Mouse (Mus musculus) limb, embryonic 12.5 days (tissue): ENCODE data around the gene Wwox. TPM values are rescaled to one million over a fixed set of nuclear protein-coding genes. Genes with fewer than 3 reads are reported as not detected.

Experiments used
- ATAC-seq: fragments of 200-750 bp; cut with Nextera tagmentation; 2 replicates; pipeline ENCODE4 v1.8.0; 2017; ENCODE audit warnings: low read depth, moderate TSS enrichment; ENCODE audit not compliant: insufficient number of reproducible peaks, insufficient read depth, low FRiP score, low TSS enrichment
- H3K27ac ChIP-seq: fragments of 300-500 bp; sonication (generic); 2 replicates; pipeline ENCODE4 v1.5.1; 2016; ENCODE audit warnings: mild to moderate bottlenecking, moderate library complexity
- H3K27me3 ChIP-seq: fragments of 300-500 bp; sonication (generic); 2 replicates; pipeline ENCODE4 v1.6.1; 2016; ENCODE audit warnings: mild to moderate bottlenecking, moderate library complexity
- H3K36me3 ChIP-seq: fragments of 300-500 bp; sonication (generic); 2 replicates; pipeline ENCODE4 v1.6.1; 2016; ENCODE audit warnings: mild to moderate bottlenecking, moderate library complexity
- H3K4me1 ChIP-seq: fragments of 300-500 bp; sonication (generic); replicated peaks from 2 replicates; pipeline ENCODE4 v1.6.1; 2016
- H3K4me2 ChIP-seq: fragments of 300-500 bp; sonication (generic); 2 replicates; pipeline ENCODE4 v1.6.1; 2016; ENCODE audit warnings: mild to moderate bottlenecking, moderate library complexity
- H3K4me3 ChIP-seq: fragments of 300-500 bp; sonication (generic); replicated peaks from 2 replicates; pipeline ENCODE4 v1.5.1; 2016; ENCODE audit warnings: mild to moderate bottlenecking
- H3K9ac ChIP-seq: fragments of 300-500 bp; sonication (generic); replicated peaks from 2 replicates; pipeline ENCODE4 v1.6.1; 2016; ENCODE audit warnings: mild to moderate bottlenecking, moderate library complexity
- H3K9me3 ChIP-seq: fragments of 300-500 bp; sonication (generic); 2 replicates; pipeline ENCODE4 v1.6.1; 2016; ENCODE audit warnings: mild to moderate bottlenecking, moderate library complexity
- WGBS: fragments of 180-500 bp; shearing (Covaris S2); methylation state at CpG from one replicate; pipeline ENCODE4 v1.1.7; 2016; 5-methylcytosine and 5-hydroxymethylcytosine counted together
- polyA plus RNA-seq: library from polyadenylated mRNA; unstranded; fragments of >200 nt; fragmentation: Nextera tagmentation; extraction: Ambion mirVana; gene quantifications from 2 replicates; pipeline ENCODE4 v1.2.1, GENCODE M21; 2016

Wwox gene
- polyA plus RNA-seq, 1 experiment from 2014 or later: 10.2 TPM

DNA sequence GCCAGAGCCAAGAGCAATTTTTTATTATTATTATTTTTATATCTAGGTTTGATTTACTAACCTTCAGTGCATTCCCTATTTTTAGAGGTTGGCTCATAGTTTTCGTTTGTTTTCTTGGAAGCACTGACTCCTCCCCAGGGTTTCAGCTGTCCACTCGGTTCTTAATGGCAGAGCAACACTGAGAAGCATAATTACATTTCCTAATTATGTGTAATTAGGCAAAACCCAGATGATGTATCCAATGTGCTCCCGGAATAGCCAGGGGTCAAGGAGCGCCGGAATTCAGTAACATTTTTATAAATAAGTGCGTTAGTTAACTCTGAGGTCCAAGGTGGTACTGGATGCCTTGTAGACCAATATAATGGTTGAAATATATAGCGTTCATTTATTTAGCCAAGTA is 586.7 kb downstream of the Wwox start:
- Histone ChIP-seq H3K36me3 (no peaks in the 10 kb centered on the region), H3K27me3 (no peaks in the 10 kb centered on the region), H3K4me1 (no peaks in the 10 kb centered on the region), H3K4me2 (no peak overlapping the region), H3K27ac (no peak overlapping the region), H3K9ac (no peak overlapping the region), H3K4me3 (no peak overlapping the region), H3K9me3 (no peaks in the 10 kb centered on the region)
- 57% methylated on average over 7 of the region's 7 CpGs for WGBS
- no peak for ATAC-seq

DNA sequence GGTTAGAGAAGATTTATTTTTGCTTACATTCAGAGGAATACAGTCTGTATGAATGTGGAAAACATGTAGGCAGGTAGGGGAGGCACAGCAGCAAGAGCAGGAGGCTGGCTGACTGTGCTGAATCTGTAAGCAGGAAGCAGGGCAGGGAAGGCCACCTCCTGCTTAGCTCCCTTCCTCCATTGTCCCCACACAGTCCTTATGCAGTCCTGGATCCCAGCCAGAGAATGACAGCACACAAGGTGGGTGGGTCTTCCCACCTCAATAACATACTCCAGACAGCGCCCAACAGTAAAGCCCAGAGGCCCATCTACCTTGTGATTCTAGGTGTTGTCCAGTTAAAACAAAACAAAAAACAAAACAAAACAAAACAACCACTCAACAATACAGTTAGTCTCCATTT is 593.7 kb downstream of the Wwox start:
- H3K4me2 ChIP-seq: no peak overlapping the region
- H3K4me1 ChIP-seq: peaks cover 1% of the 10 kb centered on the region
- H3K9ac ChIP-seq: no peak overlapping the region
- H3K27me3 ChIP-seq: no peaks in the 10 kb centered on the region
- no peak overlapping the region for H3K4me3 ChIP-seq
- no peaks in the 10 kb centered on the region for H3K36me3 ChIP-seq
- H3K27ac ChIP-seq: no peak overlapping the region
- ATAC-seq: no peak
- no peaks in the 10 kb centered on the region for H3K9me3 ChIP-seq
- WGBS: 79% methylated on average over 1 of the region's 1 CpGs

DNA sequence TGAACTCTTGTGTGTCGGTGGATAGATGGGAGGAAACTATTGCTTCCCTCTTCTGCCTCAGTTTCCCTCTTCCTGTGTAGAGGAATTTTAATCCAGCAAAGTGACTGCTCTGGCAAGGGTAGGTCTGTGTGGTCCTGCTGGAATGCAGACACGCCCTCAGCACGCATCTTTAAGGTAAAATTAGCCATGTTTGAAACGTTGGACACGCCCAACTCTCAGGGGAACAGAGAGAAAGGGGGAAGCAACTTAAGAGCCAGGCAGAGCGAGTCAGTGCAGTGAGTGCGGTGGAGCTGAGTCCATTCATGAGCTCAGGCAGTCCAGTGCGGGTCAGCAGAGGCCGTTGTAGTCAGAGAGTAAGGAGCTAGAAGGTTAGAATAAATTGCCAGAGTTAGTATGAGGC is 596.6 kb downstream of the Wwox start:
- 85% methylated on average over 9 of the region's 9 CpGs for WGBS
- Histone ChIP-seq H3K9me3 (no peaks in the 10 kb centered on the region), H3K27me3 (no peaks in the 10 kb centered on the region), H3K9ac (no peak overlapping the region), H3K4me2 (no peak overlapping the region), H3K4me1 (peaks cover 5% of the 10 kb centered on the region), H3K4me3 (no peak overlapping the region), H3K36me3 (no peaks in the 10 kb centered on the region), H3K27ac (no peak overlapping the region)
- no peak for ATAC-seq

DNA sequence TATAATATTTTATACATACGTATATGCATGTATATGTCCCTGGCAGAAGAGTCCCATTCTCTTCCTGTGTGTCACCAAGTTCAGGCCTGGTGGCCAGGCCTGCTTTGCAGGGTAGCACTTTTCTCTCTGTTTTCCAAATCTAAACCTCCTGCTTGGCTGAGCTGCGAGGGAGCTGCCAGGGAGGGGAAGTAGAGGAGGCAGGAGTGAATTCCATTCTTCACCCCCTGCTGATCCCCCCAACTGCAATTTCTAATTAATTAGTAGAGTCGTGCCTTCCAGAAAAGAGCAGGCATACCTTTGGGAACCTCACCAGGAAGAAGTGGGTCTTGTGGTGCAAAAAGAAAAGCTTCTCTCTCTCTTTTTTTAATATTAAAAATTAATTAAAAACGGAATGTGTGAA is 599.0 kb downstream of the Wwox start:
- Histone ChIP-seq H3K36me3 (no peaks in the 10 kb centered on the region), H3K4me3 (no peak overlapping the region), H3K4me1 (peaks cover 5% of the 10 kb centered on the region), H3K4me2 (no peak overlapping the region), H3K9me3 (no peaks in the 10 kb centered on the region), H3K9ac (no peak overlapping the region), H3K27ac (no peak overlapping the region), H3K27me3 (no peaks in the 10 kb centered on the region)
- no peak for ATAC-seq
- 20% methylated on average over 4 of the region's 4 CpGs for WGBS

- H3K36me3 ChIP-seq: no peaks in the 10 kb centered on the region
- ATAC-seq: no peak
- no peak overlapping the region for H3K27ac ChIP-seq
- no peak overlapping the region for H3K4me2 ChIP-seq
- WGBS: 35% methylated on average over 7 of the region's 7 CpGs
- H3K4me3 ChIP-seq: no peak overlapping the region
- peaks cover 10% of the 10 kb centered on the region; the same call in 1 of the 2 replicates for H3K4me1 ChIP-seq
- no peak overlapping the region for H3K9ac ChIP-seq
- no peaks in the 10 kb centered on the region for H3K9me3 ChIP-seq
- no peaks in the 10 kb centered on the region for H3K27me3 ChIP-seq
Observed at GRCm38 (mm10) chr8:115045746-115046145, 606.3 kb downstream of the Wwox start.

GRCm38 (mm10) chr8:115046496-115046895 is 607.0 kb downstream of the Wwox start:
- H3K27me3 ChIP-seq: no peaks in the 10 kb centered on the region
- peaks cover 10% of the 10 kb centered on the region; the same call in 1 of the 2 replicates for H3K4me1 ChIP-seq
- no peak overlapping the region for H3K27ac ChIP-seq
- WGBS: 48% methylated on average over 4 of the region's 4 CpGs
- H3K36me3 ChIP-seq: no peaks in the 10 kb centered on the region
- H3K4me2 ChIP-seq: no peak overlapping the region
- H3K9ac ChIP-seq: no peak overlapping the region
- ATAC-seq: no peak
- no peaks in the 10 kb centered on the region for H3K9me3 ChIP-seq
- no peak overlapping the region for H3K4me3 ChIP-seq

- Histone ChIP-seq H3K9ac (no peak overlapping the region), H3K27me3 (peaks cover under 1% of the 10 kb centered on the region; the same call in 1 of the 2 replicates), H3K4me3 (no peak overlapping the region), H3K4me2 (no peak overlapping the region), H3K9me3 (no peaks in the 10 kb centered on the region), H3K4me1 (no peaks in the 10 kb centered on the region), H3K36me3 (no peaks in the 10 kb centered on the region), H3K27ac (no peak overlapping the region)
- ATAC-seq: no peak
- WGBS: 82% methylated on average over 12 of the region's 12 CpGs
Observed at GRCm38 (mm10) chr8:115058193-115058835, 618.9 kb downstream of the Wwox start.

GRCm38 (mm10) chr8:115063623-115064022 is 624.2 kb downstream of the Wwox start:
- Histone ChIP-seq H3K9me3 (no peaks in the 10 kb centered on the region), H3K4me1 (no peaks in the 10 kb centered on the region), H3K9ac (no peak overlapping the region), H3K36me3 (no peaks in the 10 kb centered on the region), H3K4me2 (no peak overlapping the region), H3K27ac (no peak overlapping the region), H3K4me3 (no peak overlapping the region), H3K27me3 (peaks cover 20% of the 10 kb centered on the region)
- ATAC-seq: no peak
- WGBS: 88% methylated on average over 5 of the region's 5 CpGs

DNA sequence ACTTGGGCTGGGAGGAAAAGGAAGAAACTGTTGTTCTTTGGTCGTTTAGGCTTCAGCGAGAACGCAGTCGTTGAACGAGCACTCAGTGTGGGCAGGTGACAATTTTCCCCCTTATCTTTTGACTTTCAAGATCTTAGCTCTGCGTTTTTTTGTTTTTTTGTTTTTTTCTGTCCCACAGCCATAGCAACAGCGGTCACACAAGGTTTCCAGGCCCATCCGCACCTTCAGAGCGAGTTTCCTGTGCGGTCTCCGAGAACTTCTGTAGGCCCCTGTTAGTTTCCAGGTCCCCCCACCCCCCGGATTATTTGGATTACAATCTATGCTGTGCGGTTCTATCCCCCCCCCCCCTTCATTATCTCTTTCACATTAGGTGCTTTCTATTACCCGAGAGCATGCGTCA is 625.2 kb downstream of the Wwox start:
- Histone ChIP-seq H3K36me3 (no peaks in the 10 kb centered on the region), H3K4me2 (no peak overlapping the region), H3K4me1 (no peaks in the 10 kb centered on the region), H3K9ac (no peak overlapping the region), H3K27ac (no peak overlapping the region), H3K4me3 (no peak overlapping the region), H3K27me3 (peaks cover 22% of the 10 kb centered on the region), H3K9me3 (no peaks in the 10 kb centered on the region)
- ATAC-seq: no peak
- WGBS: 84% methylated on average over 15 of the region's 15 CpGs

GRCm38 (mm10) chr8:115065386-115065785 is 625.9 kb downstream of the Wwox start:
- Histone ChIP-seq H3K4me1 (no peaks in the 10 kb centered on the region), H3K4me3 (no peak overlapping the region), H3K9ac (no peak overlapping the region), H3K36me3 (no peaks in the 10 kb centered on the region), H3K27me3 (peaks cover 22% of the 10 kb centered on the region), H3K4me2 (no peak overlapping the region), H3K27ac (no peak overlapping the region), H3K9me3 (no peaks in the 10 kb centered on the region)
- ATAC-seq: no peak
- WGBS: 74% methylated on average over 7 of the region's 7 CpGs

- H3K27me3 ChIP-seq: peaks cover 22% of the 10 kb centered on the region
- ATAC-seq: no peak
- 89% methylated on average over 8 of the region's 8 CpGs for WGBS
- H3K4me3 ChIP-seq: no peak overlapping the region
- H3K4me2 ChIP-seq: no peak overlapping the region
- H3K4me1 ChIP-seq: peaks cover 11% of the 10 kb centered on the region
- H3K9ac ChIP-seq: no peak overlapping the region
- no peaks in the 10 kb centered on the region for H3K36me3 ChIP-seq
- H3K9me3 ChIP-seq: no peaks in the 10 kb centered on the region
- H3K27ac ChIP-seq: no peak overlapping the region
Observed at GRCm38 (mm10) chr8:115066550-115067058, 627.1 kb downstream of the Wwox start.

GRCm38 (mm10) chr8:115068723-115069122 is 629.3 kb downstream of the Wwox start:
- WGBS: 82% methylated on average over 5 of the region's 5 CpGs
- H3K9ac ChIP-seq: no peak overlapping the region

More at GRCm38 (mm10) chr8:115068723-115069122, 629.3 kb downstream of the Wwox start:
- no peak overlapping the region for H3K4me3 ChIP-seq
- ATAC-seq: no peak
- H3K4me1 ChIP-seq: peaks cover 18% of the 10 kb centered on the region
- no peak overlapping the region for H3K4me2 ChIP-seq
- no peaks in the 10 kb centered on the region for H3K9me3 ChIP-seq
- H3K27ac ChIP-seq: no peak overlapping the region
- peaks cover 22% of the 10 kb centered on the region for H3K27me3 ChIP-seq
- H3K36me3 ChIP-seq: no peaks in the 10 kb centered on the region
